Mouse (Mus musculus) midbrain, postnatal 0 days (tissue): Measurements from ENCODE around the gene Hmmr. TPM values are rescaled to one million over a fixed set of nuclear protein-coding genes. Genes with fewer than 3 reads are reported as not detected.

Experiments used
- ATAC-seq: fragments of 200-750 bp; cut with Nextera tagmentation; 2 replicates; pipeline ENCODE4 v1.8.0; 2017; ENCODE audit warnings: moderate number of reproducible peaks, mild to moderate bottlenecking, moderate TSS enrichment, moderate library complexity; ENCODE audit not compliant: low FRiP score
- DNase-seq: peaks from one replicate; pipeline ENCODE4 v3.0.0-alpha.2; 2015; ENCODE audit warnings: low spot score
- H3K27ac ChIP-seq: fragments of 300-500 bp; sonication (generic); 2 replicates; pipeline ENCODE4 v1.5.1; 2014; ENCODE audit warnings: low read depth, mild to moderate bottlenecking, low read length, mixed read lengths
- H3K27me3 ChIP-seq: fragments of 300-500 bp; sonication (generic); 2 replicates; pipeline ENCODE4 v1.6.1; 2014; ENCODE audit warnings: low read length, control low read depth, mixed read lengths; ENCODE audit not compliant: insufficient read depth
- H3K36me3 ChIP-seq: fragments of 300-500 bp; sonication (generic); 2 replicates; pipeline ENCODE4 v1.6.1; 2014; ENCODE audit warnings: low read length, control low read depth, mixed read lengths; ENCODE audit not compliant: insufficient read depth
- H3K4me1 ChIP-seq: fragments of 300-500 bp; sonication (generic); 2 replicates; pipeline ENCODE4 v1.6.1; 2014; ENCODE audit warnings: mild to moderate bottlenecking, control low read depth, antibody characterized with exemption, low read length, mixed read lengths; ENCODE audit not compliant: insufficient read depth
- H3K4me2 ChIP-seq: fragments of 300-500 bp; sonication (generic); 2 replicates; pipeline ENCODE4 v1.6.1; 2014; ENCODE audit warnings: low read depth, mild to moderate bottlenecking, low read length, mixed read lengths; ENCODE audit not compliant: poor library complexity, severe bottlenecking
- H3K4me3 ChIP-seq: fragments of 300-500 bp; sonication (generic); 2 replicates; pipeline ENCODE4 v1.5.1; 2014; ENCODE audit warnings: low read depth, mild to moderate bottlenecking, low read length, moderate library complexity
- H3K9ac ChIP-seq: fragments of 300-500 bp; sonication (generic); replicated peaks from 2 replicates; pipeline ENCODE4 v1.6.1; 2014; ENCODE audit warnings: mild to moderate bottlenecking, low read length, moderate library complexity, mixed read lengths; ENCODE audit not compliant: poor library complexity, severe bottlenecking
- H3K9me3 ChIP-seq: fragments of 300-500 bp; sonication (generic); 2 replicates; pipeline ENCODE4 v1.6.1; 2016; ENCODE audit warnings: low read length, control low read depth
- CTCF ChIP-seq: IDR thresholded peaks from 2 replicates; pipeline ENCODE4 v1.5.1; 2016; ENCODE audit warnings: antibody characterized with exemption, mild to moderate bottlenecking
- WGBS: fragments of 180-500 bp; shearing (Covaris S2); extraction: QIAGEN DNeasy Blood & Tissue Kit; methylation state at CpG from one replicate; pipeline ENCODE4 v1.1.7; 2014; 5-methylcytosine and 5-hydroxymethylcytosine counted together
- polyA plus RNA-seq: library from polyadenylated mRNA; unstranded; fragments of >200 nt; fragmentation: Nextera tagmentation; extraction: Ambion mirVana; gene quantifications from 2 replicates; pipeline ENCODE4 v1.2.1, GENCODE M21; 2015
- total RNA-seq: library from RNA; depleted of rRNA; stranded (reverse); fragments of >200 nt; gene quantifications from 2 replicates; pipeline ENCODE4 v1.2.3, GENCODE M21; 2014

Gene Hmmr
- total and polyA plus RNA-seq, 2 experiments from 2014 or later: 1.9 to 2.5 TPM

DNA sequence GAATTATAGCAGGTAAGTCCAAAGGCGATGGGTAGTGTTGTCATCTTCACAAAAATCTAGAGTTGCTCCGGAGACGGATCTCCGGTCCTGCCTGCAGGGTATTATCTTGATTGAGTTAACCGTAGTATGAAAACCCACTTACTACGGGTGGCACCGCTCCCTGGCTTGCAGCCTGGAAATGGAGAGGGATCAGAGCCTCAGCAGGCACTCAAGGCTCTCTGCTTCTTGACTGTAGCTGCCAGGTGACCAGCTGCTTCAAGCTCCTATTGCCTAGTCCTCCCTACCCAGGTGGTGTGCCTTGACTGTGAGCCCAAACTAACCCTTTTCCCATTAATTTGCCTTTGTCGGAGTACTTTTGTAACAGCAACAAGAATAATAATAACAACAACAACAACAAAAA is 26.7 kb upstream of the Hmmr start:
- WGBS: 88% methylated on average over 8 of the region's 8 CpGs
- DNase-seq: no peak
- no peak for ATAC-seq

DNA sequence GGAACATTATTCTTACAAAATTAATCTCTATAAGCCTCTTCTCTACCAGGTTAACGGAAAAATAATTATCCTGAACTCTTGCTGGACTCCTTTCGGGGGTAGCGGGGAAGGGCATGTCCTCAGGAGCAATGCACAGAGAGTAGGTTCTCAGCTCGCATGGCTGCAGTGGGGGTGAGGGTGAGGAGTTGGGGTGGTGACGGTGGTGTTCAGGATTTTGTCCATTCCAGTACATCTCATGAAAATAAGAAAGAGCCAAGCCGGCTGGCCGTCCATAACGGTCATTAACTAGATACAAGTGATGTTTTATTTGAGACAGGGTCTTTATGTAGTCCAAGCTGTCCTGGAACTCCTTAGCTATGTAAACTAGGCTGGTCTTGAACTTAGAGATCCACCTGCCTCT is 22.7 kb upstream of the Hmmr start:
- WGBS: 89% methylated on average over 8 of the region's 8 CpGs
- Histone ChIP-seq H3K36me3 (no peaks in the 10 kb centered on the region), H3K9ac (no peak overlapping the region), H3K4me3 (no peak overlapping the region), H3K27me3 (no peaks in the 10 kb centered on the region), H3K27ac (no peak overlapping the region), H3K9me3 (no peaks in the 10 kb centered on the region), H3K4me1 (no peaks in the 10 kb centered on the region), H3K4me2 (peak overlapping the region; percentile 93; the same call in 1 of the 2 replicates)
- DNase-seq (no peak), ATAC-seq (no peak)
- TF ChIP-seq CTCF: no peak

More for the DNA sequence above, 26.7 kb upstream of the Hmmr start:
- Histone ChIP-seq H3K9ac (no peak overlapping the region), H3K4me2 (no peak overlapping the region), H3K27me3 (no peaks in the 10 kb centered on the region), H3K4me1 (no peaks in the 10 kb centered on the region), H3K36me3 (no peaks in the 10 kb centered on the region), H3K9me3 (no peaks in the 10 kb centered on the region), H3K27ac (no peak overlapping the region), H3K4me3 (no peak overlapping the region)
- no peak for TF ChIP-seq CTCF

DNA sequence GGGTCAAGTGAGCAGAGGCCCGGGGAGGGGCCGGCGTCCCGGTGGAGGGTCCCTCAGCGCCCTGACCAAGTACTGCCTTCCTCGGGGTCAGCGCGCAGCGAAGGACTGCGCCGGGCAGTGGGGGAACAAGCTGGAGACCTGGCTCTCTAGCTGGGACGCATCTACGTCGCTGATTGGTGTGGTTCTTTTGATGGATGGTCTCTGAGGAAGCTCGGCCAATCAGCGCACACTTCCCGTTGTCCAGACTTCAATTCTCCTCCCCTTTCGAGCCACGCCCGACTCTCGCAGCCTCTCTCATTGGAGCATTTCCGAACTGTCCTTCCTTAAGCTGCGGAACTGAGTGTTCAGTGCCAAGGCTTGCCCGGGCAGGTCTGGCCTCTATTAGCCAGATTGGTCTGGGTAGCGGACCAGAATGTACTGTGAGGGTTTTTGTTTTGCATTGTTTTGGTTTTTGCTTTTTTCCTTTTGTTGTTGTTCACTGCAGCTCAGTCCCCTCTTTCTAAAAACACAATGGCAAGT is 21.9 kb upstream of the Hmmr start, which contains the start of gene Ccng1:
Gene Ccng1 (minus strand): TSS at position 203 of the 519 bp plus-strand sequence.
- Histone ChIP-seq H3K4me1 (no peaks in the 10 kb centered on the region), H3K27me3 (no peaks in the 10 kb centered on the region), H3K4me2 (peak within 1 kb of the TSS; percentile 93), H3K27ac (peak within 1 kb of the TSS; percentile 55), H3K9me3 (no peaks in the 10 kb centered on the region), H3K36me3 (no peaks in the 10 kb centered on the region), H3K9ac (peak within 1 kb of the TSS; percentile 90), H3K4me3 (peak within 1 kb of the TSS; percentile 83)
- WGBS: 0% methylated on average over 25 of the region's 25 CpGs
- peak; percentile 97 for DNase-seq
- no peak for TF ChIP-seq CTCF
- ATAC-seq: peak; percentile 99

DNA sequence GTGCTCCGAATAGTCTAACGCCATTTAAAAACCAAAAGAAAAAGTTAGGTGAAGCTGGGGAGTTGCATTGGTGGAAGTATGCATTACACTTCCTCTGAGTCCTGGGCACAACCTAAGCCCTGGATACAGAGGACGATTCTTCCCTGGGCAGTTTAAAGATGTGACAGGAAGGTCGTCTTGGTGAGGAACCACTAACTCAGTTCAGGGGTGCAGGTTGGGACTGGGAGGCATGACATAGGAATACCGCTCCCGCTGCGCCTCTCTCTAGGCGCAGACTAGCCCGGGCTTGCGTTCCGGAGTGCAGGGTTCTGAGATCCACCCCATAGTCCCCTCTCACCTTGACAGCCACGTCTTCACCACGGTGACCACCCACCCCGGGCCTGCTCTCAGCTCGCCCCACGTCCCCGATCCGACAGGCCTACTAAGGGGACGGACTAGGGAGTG is 21.5 kb upstream of the Hmmr start:
- ATAC-seq: peak; percentile 79; the same call in 1 of the 2 replicates

DNA sequence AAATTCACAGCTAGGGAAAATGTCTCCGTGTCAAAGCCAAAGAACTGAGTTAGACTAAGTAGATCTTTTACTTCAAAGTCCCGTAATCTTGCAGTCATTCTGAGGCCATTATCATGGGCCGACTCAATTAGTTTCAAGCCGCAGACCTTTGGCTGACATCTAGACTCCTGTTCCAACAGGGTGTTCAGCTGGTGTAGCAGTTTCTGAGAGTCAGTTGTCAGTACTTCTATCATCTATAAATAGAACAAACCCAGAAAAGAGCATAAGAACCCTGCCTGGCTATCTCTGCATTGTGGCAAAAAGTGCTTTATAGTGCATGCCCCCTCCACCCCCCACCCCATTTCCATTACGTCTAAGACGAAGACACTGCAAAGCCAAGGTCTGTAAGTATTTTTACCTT is 20.6 kb upstream of the Hmmr start:
- TF ChIP-seq CTCF: no peak

More for the DNA sequence above, 21.5 kb upstream of the Hmmr start:
- no peak for TF ChIP-seq CTCF
- Histone ChIP-seq H3K27me3 (no peaks in the 10 kb centered on the region), H3K4me1 (no peaks in the 10 kb centered on the region), H3K4me2 (peak overlapping the region; percentile 93), H3K27ac (peak overlapping the region; percentile 55), H3K36me3 (no peaks in the 10 kb centered on the region), H3K9ac (peak overlapping the region; percentile 90), H3K9me3 (no peaks in the 10 kb centered on the region), H3K4me3 (peak overlapping the region; percentile 83)
- 3% methylated on average over 19 of the region's 19 CpGs for WGBS
- DNase-seq: peak; percentile 3

DNA sequence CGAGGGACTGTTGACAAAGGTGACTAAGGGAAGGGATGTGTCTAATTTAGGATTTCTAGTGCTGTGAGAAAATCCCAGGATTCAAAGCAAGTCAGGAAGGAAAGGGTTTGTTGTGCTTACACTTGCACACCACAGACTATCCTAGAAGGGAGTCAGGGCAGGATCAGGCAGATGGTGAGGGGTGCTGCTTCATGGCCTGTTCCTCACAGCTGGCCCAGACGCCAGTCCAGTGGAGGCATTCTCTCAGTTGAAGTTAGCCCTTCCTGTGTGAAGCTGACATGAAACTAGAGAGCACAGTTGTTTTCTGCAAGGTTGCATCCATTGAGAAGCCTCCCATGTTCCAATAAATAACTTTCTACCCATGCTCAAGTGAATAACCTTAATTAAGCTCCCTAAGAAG is 14.5 kb upstream of the Hmmr start:
- 77% methylated on average over 2 of the region's 2 CpGs for WGBS
- TF ChIP-seq CTCF: no peak
- no peak overlapping the region for H3K4me3 ChIP-seq

More for the DNA sequence above, 20.6 kb upstream of the Hmmr start:
- WGBS: 75% methylated on average over 6 of the region's 6 CpGs
- no peak for ATAC-seq
- no peak for DNase-seq
- H3K4me1 ChIP-seq: no peaks in the 10 kb centered on the region
- H3K27me3 ChIP-seq: no peaks in the 10 kb centered on the region
- no peak overlapping the region for H3K9ac ChIP-seq
- no peak overlapping the region for H3K27ac ChIP-seq
- peak overlapping the region; percentile 93; the same call in 1 of the 2 replicates for H3K4me2 ChIP-seq
- H3K36me3 ChIP-seq: 0 out of 2 replicates have a peak, but pooled peaks cover 3% of the 10 kb centered on the region
- no peaks in the 10 kb centered on the region for H3K9me3 ChIP-seq
- no peak overlapping the region for H3K4me3 ChIP-seq

More for the DNA sequence above, 14.5 kb upstream of the Hmmr start:
- ATAC-seq (no peak), DNase-seq (no peak)
- Histone ChIP-seq H3K4me2 (no peak overlapping the region), H3K9ac (no peak overlapping the region), H3K27me3 (no peaks in the 10 kb centered on the region), H3K36me3 (0 out of 2 replicates have a peak, but pooled peaks cover 3% of the 10 kb centered on the region), H3K9me3 (no peaks in the 10 kb centered on the region), H3K27ac (no peak overlapping the region), H3K4me1 (no peaks in the 10 kb centered on the region)
